Mouse (Mus musculus) testis, adult 2 months (tissue): ENCODE results near the gene Astn2. TPM values are rescaled to one million over a fixed set of nuclear protein-coding genes. Genes with fewer than 3 reads are reported as not detected.

Experiments used
- H3K27ac ChIP-seq: fragments of 200-500 bp; 2 replicates; pipeline ENCODE4 v1.5.1; 2012; ENCODE audit warnings: low read depth, low read length; ENCODE audit not compliant: control insufficient read depth, insufficient read depth
- H3K27me3 ChIP-seq: fragments of 200-500 bp; 2 replicates; pipeline ENCODE4 v1.6.1; 2012; ENCODE audit warnings: mild to moderate bottlenecking, low read length, moderate library complexity; ENCODE audit not compliant: control insufficient read depth, insufficient read depth
- H3K36me3 ChIP-seq: fragments of 200-500 bp; 2 replicates; pipeline ENCODE4 v1.6.1; 2012; ENCODE audit warnings: mild to moderate bottlenecking, low read length; ENCODE audit not compliant: control insufficient read depth, insufficient read depth
- H3K4me1 ChIP-seq: fragments of 200-500 bp; 2 replicates; pipeline ENCODE4 v1.6.1; 2012; ENCODE audit warnings: low read length; ENCODE audit not compliant: control insufficient read depth, insufficient read depth
- H3K4me3 ChIP-seq: fragments of 200-500 bp; 2 replicates; pipeline ENCODE4 v1.5.1; 2012; ENCODE audit warnings: low read depth, mild to moderate bottlenecking, low read length, moderate library complexity, mixed read lengths; ENCODE audit not compliant: control insufficient read depth
- CTCF ChIP-seq: fragments of 200-500 bp; IDR thresholded peaks from 2 replicates; pipeline ENCODE4 v1.5.1; 2012; ENCODE audit warnings: low read depth, mild to moderate bottlenecking, inconsistent platforms, low read length, moderate library complexity; ENCODE audit not compliant: control insufficient read depth, insufficient read depth, insufficient replicate concordance
- POLR2A ChIP-seq: fragments of 200-500 bp; IDR thresholded peaks from 2 replicates; pipeline ENCODE4 v1.6.1; 2012; ENCODE audit warnings: low read depth, mild to moderate bottlenecking, inconsistent platforms, low read length, moderate library complexity; ENCODE audit not compliant: control insufficient read depth
- polyA plus RNA-seq: library from polyadenylated mRNA; depleted of rRNA; stranded (reverse); fragments of >200 nt; gene quantifications from 2 replicates; pipeline ENCODE4 v1.2.3, GENCODE M21; 2012

Astn2 gene
- polyA plus RNA-seq, 1 experiment: 0.20 TPM

DNA sequence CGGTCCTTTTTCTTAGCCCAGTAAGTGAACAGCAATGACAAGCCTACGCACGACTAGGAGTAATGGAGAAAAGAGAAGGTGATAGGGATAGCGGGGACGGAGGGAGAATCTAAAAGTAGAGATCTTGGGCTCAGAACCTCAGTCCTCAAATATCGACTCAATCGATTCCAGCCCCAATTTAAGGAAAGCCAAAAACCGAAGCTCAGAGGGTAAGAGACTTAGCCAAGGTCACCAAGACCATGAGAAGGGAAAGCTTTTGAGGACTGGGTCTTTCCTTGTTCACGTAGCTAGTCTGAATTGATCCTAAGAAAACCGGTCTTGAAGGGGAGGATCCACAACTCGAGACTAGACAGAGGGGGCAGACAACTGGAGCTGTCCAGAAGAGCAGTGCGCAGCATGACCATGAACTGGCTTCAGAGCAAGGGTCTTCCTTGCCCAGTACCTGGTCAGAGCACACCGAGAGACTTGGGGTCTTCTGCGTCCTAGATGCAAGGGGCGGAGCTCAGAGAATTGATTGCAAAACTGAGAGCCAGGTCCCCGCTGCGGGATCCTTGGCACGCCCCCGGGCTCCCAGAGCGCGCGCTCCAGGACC, 1.2 kb downstream of the Astn2 start:
- Histone ChIP-seq H3K4me3 (no peak overlapping the region), H3K4me1 (peaks cover 5% of the 10 kb centered on the region), H3K27me3 (0 out of 2 replicates have a peak, but pooled peaks cover 3% of the 10 kb centered on the region), H3K27ac (no peak overlapping the region), H3K36me3 (no peaks in the 10 kb centered on the region)
- no peak for TF ChIP-seq POLR2A
- no peak for TF ChIP-seq CTCF

GRCm38 (mm10) chr4:66402611-66403010, 1.8 kb downstream of the Astn2 start:
- Histone ChIP-seq H3K4me3 (no peak overlapping the region; the same call in 1 of the 2 replicates), H3K27ac (no peak overlapping the region), H3K27me3 (0 out of 2 replicates have a peak, but pooled peaks cover 3% of the 10 kb centered on the region), H3K36me3 (no peaks in the 10 kb centered on the region), H3K4me1 (peaks cover 5% of the 10 kb centered on the region)
- TF ChIP-seq CTCF: no peak
- no peak for TF ChIP-seq POLR2A

DNA sequence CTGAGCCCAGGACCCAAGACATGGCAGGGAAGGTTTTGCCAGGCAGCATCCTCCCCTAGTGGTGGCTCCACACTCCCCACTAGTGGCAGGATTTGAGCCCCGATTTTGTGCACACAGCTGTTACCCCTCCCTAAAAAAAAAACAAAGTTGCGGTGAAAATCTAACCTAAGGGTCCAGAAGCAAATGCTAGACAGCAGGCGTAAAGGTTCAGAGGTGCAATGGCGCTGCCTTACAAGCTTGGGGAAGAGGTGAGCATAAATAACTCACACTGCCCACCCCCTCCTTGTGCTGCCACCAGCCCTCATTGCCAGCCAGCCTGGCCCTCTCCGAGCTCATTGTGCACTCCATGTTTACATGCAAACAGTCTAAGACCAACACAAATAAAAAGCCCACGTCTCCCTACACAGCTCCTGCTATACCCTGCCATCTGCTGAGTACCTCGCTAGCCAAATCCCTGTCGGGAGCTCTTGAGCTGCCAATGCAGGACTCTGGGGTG, 3.2 kb downstream of the Astn2 start:
- H3K4me1 ChIP-seq: peaks cover 5% of the 10 kb centered on the region
- H3K27ac ChIP-seq: no peak overlapping the region
- H3K27me3 ChIP-seq: 0 out of 2 replicates have a peak, but pooled peaks cover 3% of the 10 kb centered on the region
- H3K4me3 ChIP-seq: no peak overlapping the region
- TF ChIP-seq CTCF (no peak), POLR2A (no peak)
- no peaks in the 10 kb centered on the region for H3K36me3 ChIP-seq

DNA sequence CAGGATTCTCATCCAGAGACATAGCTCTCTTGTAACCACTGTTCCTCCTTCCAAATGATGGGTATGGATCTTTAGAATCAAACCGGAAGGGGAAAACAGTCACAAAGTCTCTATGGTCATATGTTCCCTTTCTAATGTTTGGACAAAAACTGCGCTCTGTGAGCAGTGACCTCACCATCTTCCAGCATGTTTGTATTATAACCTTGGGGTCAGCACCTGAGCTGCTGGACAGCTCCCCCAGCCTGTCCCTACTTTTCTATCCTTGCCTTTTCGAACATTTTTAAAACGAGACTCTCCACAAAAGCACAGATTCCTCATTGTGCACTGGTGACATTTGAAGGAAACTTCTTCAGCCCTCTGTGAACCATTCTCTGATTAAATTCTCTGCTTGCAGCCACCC, 5.3 kb downstream of the Astn2 start:
- TF ChIP-seq POLR2A (no peak), CTCF (no peak)
- H3K27me3 ChIP-seq: 0 out of 2 replicates have a peak, but pooled peaks cover 3% of the 10 kb centered on the region
- peaks cover 5% of the 10 kb centered on the region for H3K4me1 ChIP-seq
- H3K4me3 ChIP-seq: no peak overlapping the region
- H3K27ac ChIP-seq: no peak overlapping the region
- H3K36me3 ChIP-seq: no peaks in the 10 kb centered on the region

GRCm38 (mm10) chr4:66397216-66397615, 7.2 kb downstream of the Astn2 start:
- Histone ChIP-seq H3K4me3 (no peak overlapping the region), H3K36me3 (no peaks in the 10 kb centered on the region), H3K27me3 (no peaks in the 10 kb centered on the region), H3K4me1 (no peaks in the 10 kb centered on the region), H3K27ac (no peak overlapping the region)
- TF ChIP-seq CTCF: no peak
- TF ChIP-seq POLR2A: no peak

GRCm38 (mm10) chr4:66393294-66393693, 11.1 kb downstream of the Astn2 start:
- no peak overlapping the region for H3K27ac ChIP-seq
- H3K4me1 ChIP-seq: no peaks in the 10 kb centered on the region
- no peaks in the 10 kb centered on the region for H3K27me3 ChIP-seq
- no peaks in the 10 kb centered on the region for H3K36me3 ChIP-seq
- no peak overlapping the region for H3K4me3 ChIP-seq
- TF ChIP-seq POLR2A (no peak), CTCF (no peak)

DNA sequence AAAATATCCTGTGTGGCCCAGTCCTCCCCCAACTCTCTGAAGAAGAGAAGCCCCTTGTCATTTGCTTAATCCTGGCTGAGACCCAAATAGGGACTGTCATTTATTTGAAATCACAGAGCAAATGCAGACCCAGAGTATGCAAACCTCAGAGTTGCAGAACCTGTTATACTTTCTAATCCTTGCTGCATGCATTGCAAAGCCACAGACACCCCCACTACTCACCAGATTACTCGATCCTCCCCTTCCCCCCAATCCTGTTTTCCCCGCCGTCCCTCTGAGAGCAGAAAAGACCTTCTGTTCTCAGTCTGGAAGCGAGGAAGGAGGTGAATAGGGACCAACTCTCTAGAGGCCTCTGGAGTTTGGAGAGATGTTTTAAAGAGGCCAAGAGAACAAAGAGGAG, 13.9 kb downstream of the Astn2 start:
- TF ChIP-seq POLR2A: no peak
- TF ChIP-seq CTCF: no peak
- H3K27me3 ChIP-seq: no peaks in the 10 kb centered on the region
- no peaks in the 10 kb centered on the region for H3K36me3 ChIP-seq
- H3K27ac ChIP-seq: no peak overlapping the region
- H3K4me3 ChIP-seq: no peak overlapping the region
- H3K4me1 ChIP-seq: no peaks in the 10 kb centered on the region

DNA sequence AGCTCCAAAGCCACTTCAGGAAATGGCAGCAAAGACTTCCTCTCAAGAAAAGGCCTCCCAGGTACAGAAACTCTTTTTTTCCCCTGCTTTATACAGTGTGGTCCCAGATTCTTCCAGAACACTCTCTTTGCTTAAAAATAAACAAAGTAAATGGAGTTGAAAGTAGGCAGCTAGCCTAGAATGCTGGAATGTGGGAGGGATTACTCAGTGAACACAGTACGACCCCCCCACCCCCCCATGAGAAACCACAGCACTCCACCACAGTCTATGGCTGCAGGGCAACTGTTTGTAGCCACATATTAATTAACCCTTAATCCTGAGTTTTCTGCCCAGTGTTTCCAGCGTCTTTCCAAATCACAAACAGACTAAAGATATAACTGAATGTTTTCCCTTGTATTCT, 25.8 kb downstream of the Astn2 start:
- no peaks in the 10 kb centered on the region for H3K27me3 ChIP-seq
- H3K36me3 ChIP-seq: no peaks in the 10 kb centered on the region
- H3K4me1 ChIP-seq: no peaks in the 10 kb centered on the region
- TF ChIP-seq POLR2A (no peak), CTCF (no peak)
- no peak overlapping the region for H3K27ac ChIP-seq
- no peak overlapping the region for H3K4me3 ChIP-seq
